Mouse (Mus musculus): ENCODE results near the gene Sec14l1.

Sec14l1 gene

GRCm38 (mm10) chr11:117109179-117109954 lies 5.6 kb upstream of the Sec14l1 start:
- no peak for ATAC-seq (ENCODE audit: low TSS enrichment)

- no peak for ATAC-seq (ENCODE audit: low TSS enrichment)
These were observed 2.9 kb upstream of the Sec14l1 start for GRCm38 (mm10) chr11:117111967-117112648.

- no peak for ATAC-seq (ENCODE audit: low TSS enrichment)
These were observed 2.3 kb upstream of the Sec14l1 start for GRCm38 (mm10) chr11:117112649-117113051.

- ATAC-seq (ENCODE audit: low TSS enrichment): no peak
These were observed 1.6 kb upstream of the Sec14l1 start for GRCm38 (mm10) chr11:117113377-117113776.

- ATAC-seq (ENCODE audit: low TSS enrichment): no peak
These were observed 757 bp upstream of the Sec14l1 start for GRCm38 (mm10) chr11:117114231-117114591.

DNA sequence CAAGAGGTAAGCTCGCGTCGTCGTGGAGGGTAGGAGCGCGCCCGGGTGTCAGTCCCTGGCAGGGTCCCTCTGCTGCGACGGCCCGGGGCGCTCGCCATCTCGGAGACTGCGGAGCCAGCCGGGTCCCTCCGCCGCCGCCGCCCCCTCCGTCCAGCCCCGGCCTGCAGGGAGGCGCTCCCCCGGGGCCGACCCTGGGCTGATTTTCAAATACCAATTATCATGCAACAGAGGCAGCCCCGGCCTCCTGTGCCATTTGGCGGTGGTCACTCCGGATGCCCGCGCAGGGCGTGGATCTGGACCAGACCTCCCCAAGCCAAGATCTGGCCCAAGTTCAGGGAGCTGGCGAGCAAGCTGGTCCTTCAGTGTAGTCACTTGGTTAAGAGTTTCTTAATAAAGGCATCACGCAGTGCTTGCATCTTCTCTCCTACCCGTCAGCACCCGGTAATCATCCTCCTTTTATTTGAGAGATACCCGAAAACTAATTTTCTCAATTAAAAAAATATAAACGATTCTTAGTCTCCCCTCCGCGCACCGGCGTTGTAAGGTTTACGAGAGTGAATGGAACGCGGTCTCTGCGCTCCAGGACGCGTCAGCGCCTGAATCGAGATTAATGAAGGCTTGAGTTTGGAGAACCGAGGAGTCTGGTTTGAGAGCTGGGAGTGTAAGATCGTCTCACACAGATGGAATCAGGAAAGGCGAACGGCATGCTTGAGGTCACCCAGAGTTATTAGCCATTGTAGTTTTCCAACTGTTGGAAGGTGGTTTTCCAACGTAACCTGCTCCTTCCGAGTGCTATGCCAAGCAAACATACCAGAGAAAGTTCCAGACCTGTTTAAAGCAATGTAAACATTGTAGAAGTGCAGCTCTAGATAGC lies 615 bp downstream of the Sec14l1 start:
- peak; percentile 0; the same call in 1 of the 2 replicates for ATAC-seq (ENCODE audit: low TSS enrichment)

DNA sequence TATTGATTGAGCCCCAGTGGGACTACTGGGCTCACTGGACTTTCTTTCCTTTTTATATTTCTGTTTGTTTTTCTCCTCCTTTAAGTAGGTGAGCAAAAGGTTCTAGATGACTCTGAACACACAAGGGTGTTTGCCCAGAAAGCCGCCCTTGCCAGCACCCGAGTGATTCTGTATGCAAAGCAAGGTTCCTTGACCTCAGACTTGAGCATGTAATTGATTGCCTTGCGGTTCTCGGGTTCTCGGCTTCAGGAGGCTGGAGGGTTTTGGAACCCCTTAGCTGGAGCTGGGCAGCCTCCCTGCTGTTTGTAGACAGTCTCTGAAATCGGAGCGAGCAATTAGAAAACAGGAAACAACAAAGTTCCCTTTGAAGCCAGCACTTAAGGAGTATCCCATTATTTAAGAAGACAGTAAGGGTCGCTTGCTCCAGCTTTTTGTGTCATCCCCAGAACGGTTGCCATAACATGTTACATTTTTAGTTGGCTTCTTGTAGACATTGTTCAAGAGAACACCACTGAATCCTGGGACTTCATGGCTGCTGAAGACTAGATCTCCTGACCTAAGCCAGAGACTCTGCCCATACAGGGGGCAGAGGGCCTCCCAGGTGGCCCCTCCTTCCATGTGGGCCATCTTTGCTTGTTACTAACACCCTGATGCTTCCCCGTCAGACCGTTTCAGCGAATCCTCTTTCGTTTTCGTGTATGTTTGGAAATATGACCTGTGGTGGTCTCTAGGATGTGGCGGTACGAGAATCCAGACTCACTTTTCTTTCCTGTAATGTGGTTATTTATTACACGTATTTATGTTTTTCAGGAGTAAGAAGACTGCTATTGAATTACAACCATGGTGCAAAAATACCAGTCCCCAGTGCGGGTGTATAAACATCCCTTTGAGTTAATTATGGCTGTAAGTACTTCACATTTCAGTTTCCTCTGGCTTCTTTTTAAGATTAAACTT lies 1.7 kb downstream of the Sec14l1 start:
- ATAC-seq (ENCODE audit: low TSS enrichment): no peak

- no peak for ATAC-seq (ENCODE audit: low TSS enrichment)
These were observed 2.4 kb downstream of the Sec14l1 start for GRCm38 (mm10) chr11:117117321-117117720.

GRCm38 (mm10) chr11:117117791-117118190 lies 2.8 kb downstream of the Sec14l1 start:
- ATAC-seq (ENCODE audit: low TSS enrichment): no peak

GRCm38 (mm10) chr11:117118248-117118647 lies 3.3 kb downstream of the Sec14l1 start:
- no peak for ATAC-seq (ENCODE audit: low TSS enrichment)

- no peak for ATAC-seq (ENCODE audit: low TSS enrichment)
These were observed 3.9 kb downstream of the Sec14l1 start for GRCm38 (mm10) chr11:117118721-117119321.

DNA sequence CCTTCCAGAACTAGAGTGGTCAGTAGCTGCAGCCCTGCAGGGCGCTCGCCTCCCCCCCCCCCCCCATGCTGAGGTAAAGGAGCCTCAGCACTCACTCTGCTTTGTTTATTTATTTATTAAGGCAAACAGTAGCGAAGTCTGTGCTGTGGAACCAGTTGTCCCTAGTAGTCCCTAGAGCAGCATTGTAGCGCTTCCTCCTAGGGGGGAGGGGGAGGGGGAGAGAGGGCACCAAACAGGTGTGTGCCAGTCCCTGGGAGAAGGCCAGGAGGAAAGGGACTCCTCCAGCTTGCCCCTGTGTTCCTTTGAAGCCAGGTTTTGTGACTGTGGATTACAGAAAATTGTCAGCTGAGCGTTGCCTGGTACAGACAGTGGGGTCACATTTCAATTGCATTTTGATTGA lies 4.8 kb downstream of the Sec14l1 start:
- ATAC-seq (ENCODE audit: low TSS enrichment): no peak

- peak; percentile 1; the same call in 1 of the 2 replicates for ATAC-seq (ENCODE audit: low TSS enrichment)
These were observed 5.6 kb downstream of the Sec14l1 start for GRCm38 (mm10) chr11:117120285-117121163.

- peak; percentile 66 for ATAC-seq (ENCODE audit: low TSS enrichment)
These were observed 6.2 kb downstream of the Sec14l1 start for GRCm38 (mm10) chr11:117121164-117121535.

DNA sequence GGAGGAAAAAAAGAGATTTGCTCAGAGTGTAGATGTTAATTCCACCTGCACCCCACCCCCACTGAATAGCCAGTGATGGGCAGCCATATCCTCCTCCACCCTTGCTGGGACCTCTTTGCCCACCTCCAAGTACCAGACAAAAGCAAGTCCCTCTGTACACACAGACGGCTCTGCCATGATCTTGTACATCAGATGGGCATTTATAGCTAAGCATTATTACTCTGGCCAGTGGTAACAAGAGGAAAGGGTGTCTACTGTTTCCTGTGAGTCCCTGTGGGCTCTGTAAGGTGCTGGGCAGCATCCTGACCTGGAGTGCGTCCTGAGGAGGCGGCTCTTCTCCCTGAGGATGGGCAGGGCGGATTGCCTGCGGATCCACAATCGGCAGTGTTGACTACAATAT lies 7.0 kb downstream of the Sec14l1 start:
- no peak for ATAC-seq (ENCODE audit: low TSS enrichment)

DNA sequence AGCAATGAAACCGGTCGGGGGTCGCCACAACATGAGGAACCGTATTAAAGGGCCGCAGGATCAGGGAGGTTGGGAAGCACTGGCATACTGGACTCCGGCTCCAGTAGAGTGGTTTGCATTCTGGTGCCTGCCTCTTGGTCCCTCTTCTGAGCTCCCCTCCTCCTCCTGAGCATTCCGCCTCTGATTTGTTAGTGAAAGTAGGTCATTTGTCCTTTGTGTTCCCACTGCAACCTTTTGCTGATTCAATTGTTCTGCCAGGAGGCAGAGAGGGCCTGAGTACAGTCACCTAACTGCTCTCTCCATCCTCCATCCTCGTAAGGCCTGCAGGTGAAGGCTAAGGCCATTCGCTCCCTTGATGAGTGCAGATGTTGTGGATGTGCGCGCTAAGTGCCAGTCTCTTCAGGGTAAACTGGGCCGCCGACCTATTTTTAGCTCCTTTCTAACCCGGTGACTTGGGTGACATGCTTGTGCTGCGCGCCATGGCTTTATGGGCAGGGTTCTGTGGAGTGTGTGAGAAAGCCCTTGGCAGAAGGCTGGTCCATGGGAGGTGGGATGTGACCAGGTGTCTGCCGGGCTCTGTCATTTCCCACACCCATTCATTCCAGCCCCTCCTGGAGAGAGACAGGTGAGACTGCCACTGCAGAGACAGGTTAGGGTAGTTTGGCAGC lies 8.6 kb downstream of the Sec14l1 start:
- ATAC-seq (ENCODE audit: low TSS enrichment): no peak

GRCm38 (mm10) chr11:117124539-117124938 lies 9.6 kb downstream of the Sec14l1 start:
- ATAC-seq (ENCODE audit: low TSS enrichment): no peak

- 0 out of 2 replicates have a peak, but pooled peaks have one; percentile 8 for ATAC-seq (ENCODE audit: low TSS enrichment)
These were observed 12.4 kb downstream of the Sec14l1 start for GRCm38 (mm10) chr11:117127250-117127837.

Data from frontal cortex, adult (tissue).